Mouse (Mus musculus): ENCODE measurements around the gene Syngr1.

Syngr1 gene

GRCm38 (mm10) chr15:80090155-80090554 is 979 bp upstream of the Syngr1 start:
- no peak for DNase-seq (ENCODE audit: low spot score in 2 of 2)

- DNase-seq (ENCODE audit: low spot score in 2 of 2): no peak
Observed at GRCm38 (mm10) chr15:80090741-80091120, 403 bp upstream of the Syngr1 start.

GRCm38 (mm10) chr15:80092041-80092441 is 907 bp downstream of the Syngr1 start:
- DNase-seq (ENCODE audit: low spot score in 2 of 2): no peak

- DNase-seq (ENCODE audit: low spot score in 2 of 2): no peak
Observed at GRCm38 (mm10) chr15:80092599-80092998, 1.5 kb downstream of the Syngr1 start.

- no peak for DNase-seq (ENCODE audit: low spot score in 2 of 2)
Observed at GRCm38 (mm10) chr15:80094201-80094600, 3.1 kb downstream of the Syngr1 start.

- DNase-seq (ENCODE audit: low spot score in 2 of 2): no peak
Observed at GRCm38 (mm10) chr15:80095596-80095995, 4.5 kb downstream of the Syngr1 start.

- no peak for DNase-seq (ENCODE audit: low spot score in 2 of 2)
Observed at GRCm38 (mm10) chr15:80096406-80096805, 5.3 kb downstream of the Syngr1 start.

GRCm38 (mm10) chr15:80096946-80097881 is 6.1 kb downstream of the Syngr1 start:
- DNase-seq (ENCODE audit: low spot score in 2 of 2): peak; percentile 28 to 38

GRCm38 (mm10) chr15:80097999-80098461 is 6.9 kb downstream of the Syngr1 start:
- DNase-seq (ENCODE audit: low spot score in 2 of 2): peak; percentile 40 to 46

- no peak for DNase-seq (ENCODE audit: low spot score in 2 of 2)
Observed at GRCm38 (mm10) chr15:80098809-80099208, 7.7 kb downstream of the Syngr1 start.

- no peak for DNase-seq (ENCODE audit: low spot score in 2 of 2)
Observed at GRCm38 (mm10) chr15:80099477-80099876, 8.3 kb downstream of the Syngr1 start.

- no peak for DNase-seq (ENCODE audit: low spot score in 2 of 2)
Observed at GRCm38 (mm10) chr15:80100196-80100595, 9.1 kb downstream of the Syngr1 start.

- DNase-seq (ENCODE audit: low spot score in 2 of 2): no peak
Observed at GRCm38 (mm10) chr15:80100871-80101270, 9.7 kb downstream of the Syngr1 start.

GRCm38 (mm10) chr15:80101503-80101902 is 10.4 kb downstream of the Syngr1 start:
- DNase-seq (ENCODE audit: low spot score in 2 of 2): no peak

- no peak for DNase-seq (ENCODE audit: low spot score in 2 of 2)
Observed at GRCm38 (mm10) chr15:80102495-80102894, 11.4 kb downstream of the Syngr1 start.

GRCm38 (mm10) chr15:80105490-80106410 is 14.6 kb downstream of the Syngr1 start:
- DNase-seq (ENCODE audit: low spot score in 2 of 2): no peak

- DNase-seq (ENCODE audit: low spot score in 2 of 2): no peak
Observed at GRCm38 (mm10) chr15:80107143-80107542, 16.0 kb downstream of the Syngr1 start.

- DNase-seq (ENCODE audit: low spot score in 2 of 2): no peak
Observed at GRCm38 (mm10) chr15:80107575-80107974, 16.4 kb downstream of the Syngr1 start.

GRCm38 (mm10) chr15:80111436-80111835 is 20.3 kb downstream of the Syngr1 start:
- no peak for DNase-seq (ENCODE audit: low spot score in 2 of 2)

GRCm38 (mm10) chr15:80112499-80112898 is 21.4 kb downstream of the Syngr1 start:
- DNase-seq (ENCODE audit: low spot score in 2 of 2): no peak

- DNase-seq (ENCODE audit: low spot score in 2 of 2): no peak
Observed at GRCm38 (mm10) chr15:80114414-80114813, 23.3 kb downstream of the Syngr1 start.

- DNase-seq (ENCODE audit: low spot score in 2 of 2): no peak
Observed at GRCm38 (mm10) chr15:80115256-80115655, 24.1 kb downstream of the Syngr1 start.

Measured in spleen, postnatal 14 days (tissue).